Mouse (Mus musculus) lung, postnatal 0 days (tissue): ENCODE measurements around the gene Supt3. TPM values are rescaled to one million over a fixed set of nuclear protein-coding genes. Genes with fewer than 3 reads are reported as not detected.

ENCODE experiments used
- ATAC-seq: fragments of 200-750 bp; cut with Nextera tagmentation; 2 replicates; pipeline ENCODE4 v1.8.0; 2017; ENCODE audit warnings: moderate library complexity
- DNase-seq: peaks from one replicate; pipeline ENCODE4 v3.0.0-alpha.2; 2016; ENCODE audit warnings: low spot score
- H3K27ac ChIP-seq: fragments of 300-500 bp; sonication (generic); 2 replicates; pipeline ENCODE4 v1.5.1; 2014; ENCODE audit warnings: antibody characterized with exemption, mild to moderate bottlenecking, low read length, mixed read lengths
- H3K27me3 ChIP-seq: fragments of 300-500 bp; sonication (generic); replicated peaks from 2 replicates; pipeline ENCODE4 v1.6.1; 2014; ENCODE audit warnings: low read length, mixed read lengths; ENCODE audit not compliant: insufficient read depth
- H3K36me3 ChIP-seq: fragments of 300-500 bp; sonication (generic); 2 replicates; pipeline ENCODE4 v1.6.1; 2014; ENCODE audit warnings: low read length, mixed read lengths; ENCODE audit not compliant: insufficient read depth
- H3K4me1 ChIP-seq: fragments of 300-500 bp; sonication (generic); 2 replicates; pipeline ENCODE4 v1.6.1; 2014; ENCODE audit warnings: antibody characterized with exemption, low read depth, low read length, mixed read lengths; ENCODE audit not compliant: insufficient read depth
- H3K4me2 ChIP-seq: fragments of 300-500 bp; sonication (generic); replicated peaks from 2 replicates; pipeline ENCODE4 v1.6.1; 2014; ENCODE audit warnings: low read depth, mild to moderate bottlenecking, low read length, moderate library complexity, mixed read lengths
- H3K4me3 ChIP-seq: fragments of 300-500 bp; sonication (generic); 2 replicates; pipeline ENCODE4 v1.5.1; 2014; ENCODE audit warnings: low read depth, low read length
- H3K9ac ChIP-seq: fragments of 300-500 bp; sonication (generic); replicated peaks from 2 replicates; pipeline ENCODE4 v1.6.1; 2014; ENCODE audit warnings: low read depth, mild to moderate bottlenecking
- H3K9me3 ChIP-seq: fragments of 300-500 bp; sonication (generic); 2 replicates; pipeline ENCODE4 v1.6.1; 2016; ENCODE audit warnings: low read length, mixed read lengths
- CTCF ChIP-seq: IDR thresholded peaks from 2 replicates; pipeline ENCODE4 v1.5.1; 2016; ENCODE audit warnings: antibody characterized with exemption, mild to moderate bottlenecking
- EP300 ChIP-seq: IDR thresholded peaks from 2 replicates; pipeline ENCODE4 v1.6.1; 2016; ENCODE audit warnings: antibody characterized with exemption, mild to moderate bottlenecking, control low read depth
- WGBS: fragments of 180-500 bp; shearing (Covaris S2); extraction: QIAGEN DNeasy Blood & Tissue Kit; methylation state at CpG from one replicate; pipeline ENCODE4 v1.1.7; 2014; 5-methylcytosine and 5-hydroxymethylcytosine counted together
- polyA plus RNA-seq: library from polyadenylated mRNA; unstranded; fragments of >200 nt; fragmentation: Nextera tagmentation; extraction: Ambion mirVana; gene quantifications from 2 replicates; pipeline ENCODE4 v1.2.1, GENCODE M21; 2015

Supt3 gene
- polyA plus RNA-seq, 1 experiment from 2014 or later, result 7.8 TPM

- Histone ChIP-seq H3K27ac (no peak overlapping the region), H3K4me2 (no peak overlapping the region), H3K36me3 (no peaks in the 10 kb centered on the region), H3K4me1 (no peaks in the 10 kb centered on the region), H3K9me3 (no peaks in the 10 kb centered on the region), H3K4me3 (no peak overlapping the region), H3K27me3 (no peaks in the 10 kb centered on the region), H3K9ac (no peak overlapping the region)
- WGBS, result 65% methylated on average over 5 of the region's 5 CpGs
- DNase-seq (peak; percentile 17), ATAC-seq (no peak)
- TF ChIP-seq EP300, result no peak
- peak; percentile 42 for TF ChIP-seq CTCF
These were observed 12.2 kb downstream of the Supt3 start for GRCm38 (mm10) chr17:44788982-44789747.

- no peak overlapping the region for H3K27ac ChIP-seq
- H3K27me3 ChIP-seq, result no peaks in the 10 kb centered on the region
- H3K9ac ChIP-seq, result no peak overlapping the region
- no peak for TF ChIP-seq CTCF
- no peak overlapping the region for H3K4me2 ChIP-seq
- no peaks in the 10 kb centered on the region for H3K9me3 ChIP-seq
- 90% methylated on average over 12 of the region's 12 CpGs for WGBS
- no peak overlapping the region for H3K4me3 ChIP-seq
- DNase-seq, result no peak
- H3K4me1 ChIP-seq, result no peaks in the 10 kb centered on the region
- no peak for ATAC-seq
- H3K36me3 ChIP-seq, result no peaks in the 10 kb centered on the region
These were observed 15.4 kb downstream of the Supt3 start for GRCm38 (mm10) chr17:44792218-44792917.

GRCm38 (mm10) chr17:44797331-44797730 lies 20.4 kb downstream of the Supt3 start:
- Histone ChIP-seq H3K4me2 (no peak overlapping the region), H3K9ac (no peak overlapping the region), H3K36me3 (no peaks in the 10 kb centered on the region), H3K4me1 (no peaks in the 10 kb centered on the region), H3K9me3 (no peaks in the 10 kb centered on the region), H3K27me3 (no peaks in the 10 kb centered on the region), H3K27ac (no peak overlapping the region), H3K4me3 (no peak overlapping the region)
- 34% methylated on average over 3 of the region's 3 CpGs for WGBS
- DNase-seq (no peak), ATAC-seq (no peak)
- TF ChIP-seq CTCF (no peak), EP300 (no peak)

GRCm38 (mm10) chr17:44807031-44807430 lies 30.1 kb downstream of the Supt3 start:
- WGBS, result 90% methylated on average over 1 of the region's 1 CpGs
- H3K9ac ChIP-seq, result no peak overlapping the region
- ATAC-seq, result no peak
- H3K9me3 ChIP-seq, result no peaks in the 10 kb centered on the region
- no peaks in the 10 kb centered on the region for H3K4me1 ChIP-seq
- no peak overlapping the region for H3K27ac ChIP-seq
- H3K27me3 ChIP-seq, result no peaks in the 10 kb centered on the region
- TF ChIP-seq EP300 (no peak), CTCF (no peak)
- H3K4me3 ChIP-seq, result no peak overlapping the region
- no peaks in the 10 kb centered on the region for H3K36me3 ChIP-seq
- DNase-seq, result no peak
- no peak overlapping the region for H3K4me2 ChIP-seq

GRCm38 (mm10) chr17:44814508-44815175 lies 37.7 kb downstream of the Supt3 start, which contains the start of gene Runx2:
Gene Runx2 (minus strand): TSS chr17:44814797.
- Histone ChIP-seq H3K36me3 (no peaks in the 10 kb centered on the region), H3K9me3 (no peaks in the 10 kb centered on the region), H3K27ac (no peak within 1 kb of the TSS), H3K9ac (no peak within 1 kb of the TSS), H3K4me1 (no peaks in the 10 kb centered on the region), H3K4me2 (peak within 1 kb of the TSS; percentile 35), H3K4me3 (peak within 1 kb of the TSS; percentile 18; the same call in 1 of the 2 replicates), H3K27me3 (no peaks in the 10 kb centered on the region)
- peak; percentile 57; the same call in 1 of the 2 replicates for ATAC-seq
- peak; percentile 55 for DNase-seq
- no peak for TF ChIP-seq EP300
- no peak for TF ChIP-seq CTCF
- WGBS, result 35% methylated on average over 3 of the region's 3 CpGs

GRCm38 (mm10) chr17:44818825-44819224 lies 41.9 kb downstream of the Supt3 start:
- DNase-seq, result no peak
- no peaks in the 10 kb centered on the region for H3K4me1 ChIP-seq
- TF ChIP-seq EP300, result no peak
- TF ChIP-seq CTCF, result no peak
- H3K27me3 ChIP-seq, result no peaks in the 10 kb centered on the region
- H3K27ac ChIP-seq, result no peak overlapping the region
- no peaks in the 10 kb centered on the region for H3K36me3 ChIP-seq
- H3K4me2 ChIP-seq, result no peak overlapping the region
- no peak overlapping the region for H3K9ac ChIP-seq
- 61% methylated on average over 2 of the region's 2 CpGs for WGBS
- H3K9me3 ChIP-seq, result no peaks in the 10 kb centered on the region
- ATAC-seq, result no peak
- H3K4me3 ChIP-seq, result no peak overlapping the region
